Mouse (Mus musculus) small intestine, adult 2 months (tissue): ENCODE measurements at regions not wholly inside any gene's neighbourhood (a gene's known extent, or its start where the extent isn't known, plus 50 kb on each side); places are given as distances from the start of the nearest gene placed in this dataset.

Experiments used
- H3K27ac ChIP-seq: fragments of 200-500 bp; 2 replicates; pipeline ENCODE4 v1.5.1; 2012; ENCODE audit warnings: low read depth, low read length, control low read depth, inconsistent platforms; ENCODE audit not compliant: insufficient read depth
- H3K27me3 ChIP-seq: fragments of 200-500 bp; 2 replicates; pipeline ENCODE4 v1.6.1; 2012; ENCODE audit warnings: mild to moderate bottlenecking, moderate library complexity, low read length, inconsistent platforms; ENCODE audit not compliant: control insufficient read depth, insufficient read depth
- H3K36me3 ChIP-seq: fragments of 200-500 bp; 2 replicates; pipeline ENCODE4 v1.6.1; 2012; ENCODE audit warnings: mild to moderate bottlenecking, low read length, control low read depth, inconsistent platforms; ENCODE audit not compliant: control insufficient read depth, insufficient read depth
- H3K4me1 ChIP-seq: fragments of 200-500 bp; 2 replicates; pipeline ENCODE4 v1.6.1; 2012; ENCODE audit warnings: low read length, inconsistent platforms, mixed read lengths; ENCODE audit not compliant: control insufficient read depth, insufficient read depth, insufficient read length
- H3K4me3 ChIP-seq: fragments of 200-500 bp; 2 replicates; pipeline ENCODE4 v1.5.1; 2012; ENCODE audit warnings: low read depth, mild to moderate bottlenecking, control low read depth, inconsistent platforms, low read length, moderate library complexity
- CTCF ChIP-seq: fragments of 200-500 bp; IDR thresholded peaks from 2 replicates; pipeline ENCODE4 v1.5.1; 2012; ENCODE audit warnings: low read depth, mild to moderate bottlenecking, control low read depth, inconsistent platforms, low read length, moderate library complexity, mixed read lengths; ENCODE audit not compliant: insufficient replicate concordance, insufficient read length; ENCODE audit errors: extremely low read depth
- POLR2A ChIP-seq: fragments of 200-500 bp; IDR thresholded peaks from 2 replicates; pipeline ENCODE4 v1.6.1; 2012; ENCODE audit warnings: low read depth, mild to moderate bottlenecking, control low read depth, inconsistent platforms, low read length, moderate library complexity
- WGBS: fragments of 180-500 bp; shearing (Covaris S2); methylation state at CpG from one replicate; pipeline ENCODE4 v1.1.7; 2018; 5-methylcytosine and 5-hydroxymethylcytosine counted together

DNA sequence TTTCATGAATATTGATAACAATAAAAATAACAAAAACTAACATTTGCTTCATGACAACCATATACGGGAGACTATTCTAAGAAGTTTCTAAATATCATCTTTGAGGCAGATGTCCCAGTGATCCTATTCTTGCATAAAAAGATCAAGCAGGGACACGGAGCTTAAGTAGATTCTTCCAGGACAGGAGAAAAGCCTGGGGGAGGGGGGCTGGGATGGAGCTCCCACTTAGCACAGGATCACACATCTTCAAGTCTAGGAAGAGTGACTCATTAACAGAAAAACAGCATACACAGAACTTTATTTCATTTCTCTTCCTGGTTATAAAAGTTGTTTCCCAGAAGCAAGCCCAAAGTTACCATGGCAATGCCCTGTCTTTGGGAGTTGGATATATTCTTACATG lies 93.6 kb downstream of the Gm815 start:
- Histone ChIP-seq H3K27me3 (no peaks in the 10 kb centered on the region), H3K4me1 (no peaks in the 10 kb centered on the region), H3K4me3 (no peak overlapping the region), H3K36me3 (no peaks in the 10 kb centered on the region), H3K27ac (no peak overlapping the region)
- TF ChIP-seq POLR2A (no peak), CTCF (no peak)
- WGBS, result 65% methylated on average over 2 of the region's 2 CpGs

GRCm38 (mm10) chr19:26986672-26987071 lies 101.0 kb downstream of the Gm815 start:
- no peak overlapping the region for H3K4me3 ChIP-seq
- no peaks in the 10 kb centered on the region for H3K27me3 ChIP-seq
- TF ChIP-seq CTCF (no peak), POLR2A (no peak)
- H3K36me3 ChIP-seq, result no peaks in the 10 kb centered on the region
- 97% methylated on average over 1 of the region's 1 CpGs for WGBS
- H3K27ac ChIP-seq, result no peak overlapping the region
- no peaks in the 10 kb centered on the region for H3K4me1 ChIP-seq

DNA sequence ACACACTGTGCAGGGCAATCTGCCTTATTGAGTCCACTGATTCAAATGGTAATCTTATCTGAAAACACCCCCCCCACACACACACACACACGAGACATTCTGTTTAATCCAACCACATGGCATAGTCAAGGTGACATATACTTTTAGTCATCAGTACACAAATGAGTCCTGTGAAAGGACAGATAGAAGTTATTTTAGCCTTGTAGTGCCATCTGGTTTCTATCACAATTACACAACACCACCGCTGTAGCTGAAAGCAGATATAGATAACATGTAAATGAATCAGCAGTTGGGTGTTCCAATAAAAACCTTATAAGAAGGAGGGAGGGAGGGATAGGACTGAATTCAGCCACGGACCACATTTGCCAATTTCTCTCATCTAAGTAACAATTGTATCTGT lies 101.5 kb downstream of the Gm815 start:
- 37% methylated on average over 3 of the region's 3 CpGs for WGBS
- H3K4me1 ChIP-seq, result no peaks in the 10 kb centered on the region
- TF ChIP-seq CTCF (no peak), POLR2A (no peak)
- no peak overlapping the region for H3K27ac ChIP-seq
- H3K4me3 ChIP-seq, result no peak overlapping the region
- H3K27me3 ChIP-seq, result no peaks in the 10 kb centered on the region
- H3K36me3 ChIP-seq, result no peaks in the 10 kb centered on the region

DNA sequence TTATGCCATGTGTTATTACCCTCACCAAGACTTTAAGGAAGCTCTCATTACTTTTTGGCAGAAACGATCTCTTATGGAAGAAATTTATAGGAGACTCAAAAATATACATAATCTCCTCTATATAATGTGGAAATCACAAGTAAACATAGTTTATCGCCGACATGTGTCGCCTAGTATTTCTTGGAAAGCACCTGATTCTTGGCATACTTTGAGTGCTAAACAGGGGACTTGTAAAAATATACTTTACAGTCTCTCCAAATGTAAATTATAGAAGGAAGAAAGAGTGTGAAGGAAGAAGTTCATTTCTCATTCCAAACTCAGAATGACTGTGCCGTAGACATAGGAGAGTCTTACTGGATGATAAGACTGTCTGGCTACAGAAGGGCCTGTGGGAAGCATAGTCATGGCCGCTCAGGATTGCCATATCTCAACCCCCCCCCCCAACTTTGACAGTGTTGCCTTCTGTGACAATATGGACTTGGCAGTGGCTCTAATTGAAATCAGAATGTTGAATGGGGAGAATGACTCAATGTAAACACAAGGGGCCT lies 102.3 kb downstream of the Gm815 start:
- no peaks in the 10 kb centered on the region for H3K36me3 ChIP-seq
- TF ChIP-seq CTCF (no peak), POLR2A (no peak)
- 83% methylated on average over 6 of the region's 6 CpGs for WGBS
- H3K4me3 ChIP-seq, result no peak overlapping the region
- no peak overlapping the region for H3K27ac ChIP-seq
- no peaks in the 10 kb centered on the region for H3K4me1 ChIP-seq
- no peaks in the 10 kb centered on the region for H3K27me3 ChIP-seq

DNA sequence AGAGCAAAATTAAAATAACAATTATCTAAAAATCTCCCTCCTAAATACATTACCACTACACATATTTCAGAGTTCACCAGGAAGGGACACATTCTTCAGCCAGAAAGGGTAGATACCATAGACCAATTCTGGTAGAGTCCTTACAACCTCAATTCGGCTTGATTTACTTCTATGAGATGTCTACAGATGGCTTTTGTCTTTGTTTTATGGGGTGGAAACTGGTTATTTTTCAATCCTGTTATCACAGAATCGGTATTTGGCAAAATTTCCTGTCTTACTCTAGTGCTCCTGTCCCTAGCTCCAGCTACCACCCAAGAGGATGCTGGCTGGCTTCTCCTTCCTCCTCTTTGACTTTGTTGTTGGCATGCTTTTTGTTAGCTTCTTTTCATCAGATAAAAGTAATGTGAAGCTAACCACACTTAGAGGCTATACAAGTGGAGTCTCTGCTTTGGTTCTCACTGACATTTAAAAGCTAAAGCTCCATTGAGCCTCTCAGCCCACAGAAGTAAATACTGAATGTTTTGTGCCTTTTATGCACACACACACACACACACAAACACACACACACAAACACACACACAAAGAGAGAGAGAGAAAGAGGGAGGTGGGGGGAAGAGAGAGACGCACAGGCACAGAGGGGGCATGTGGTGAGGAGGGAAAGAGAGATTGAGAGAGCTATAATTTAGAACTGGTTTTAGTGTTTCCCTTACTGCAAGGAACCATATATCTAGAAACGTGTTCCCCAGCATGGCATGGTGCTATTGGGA lies 109.1 kb downstream of the Gm815 start:
- no peak overlapping the region for H3K27ac ChIP-seq
- TF ChIP-seq CTCF, result no peak
- TF ChIP-seq POLR2A, result no peak
- H3K4me1 ChIP-seq, result no peaks in the 10 kb centered on the region
- no peaks in the 10 kb centered on the region for H3K36me3 ChIP-seq
- no peak overlapping the region for H3K4me3 ChIP-seq
- WGBS, result 69% methylated on average over 4 of the region's 4 CpGs
- no peaks in the 10 kb centered on the region for H3K27me3 ChIP-seq

DNA sequence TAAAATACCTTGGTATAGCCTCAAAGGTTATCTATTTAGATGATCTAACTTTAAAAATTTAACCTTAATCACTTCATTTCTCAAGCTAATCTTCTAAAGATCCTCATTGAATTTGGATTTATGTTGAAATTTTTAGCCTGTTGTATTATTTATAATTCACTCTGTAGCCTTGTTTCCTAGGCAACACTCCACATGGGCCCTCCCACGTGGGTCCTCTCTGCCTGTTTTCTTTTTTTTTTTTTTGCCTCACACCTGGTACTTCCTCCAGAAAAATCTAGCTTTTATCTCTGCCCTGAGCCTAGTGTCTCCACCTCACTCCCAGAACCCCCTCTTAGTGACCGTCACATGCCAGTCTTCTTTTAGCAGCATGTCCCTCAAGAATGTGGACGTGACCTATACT lies 113.9 kb downstream of the Gm815 start:
- TF ChIP-seq CTCF (no peak), POLR2A (no peak)
- H3K27ac ChIP-seq, result no peak overlapping the region

DNA sequence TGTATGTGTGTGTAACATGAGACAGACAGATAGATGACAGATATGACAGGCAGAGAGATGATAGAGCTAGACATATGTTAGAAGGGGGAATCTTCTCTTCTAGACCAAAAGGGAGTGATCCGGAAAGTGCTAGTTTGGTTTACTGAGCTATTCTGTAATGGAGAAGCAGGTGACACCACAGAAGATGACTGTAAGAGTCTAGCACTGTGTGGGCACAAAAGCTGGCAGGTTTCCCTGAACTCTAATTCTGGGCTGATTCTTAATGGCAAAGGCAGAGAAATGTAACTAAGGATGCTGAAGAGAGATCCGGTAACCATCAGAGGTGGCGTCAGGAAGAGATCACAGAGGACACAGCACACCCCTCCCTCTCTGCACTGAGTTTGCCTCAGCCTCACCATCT lies 136.2 kb downstream of the Gm815 start:
- TF ChIP-seq POLR2A, result no peak
- TF ChIP-seq CTCF, result no peak
- Histone ChIP-seq H3K27me3 (no peaks in the 10 kb centered on the region), H3K4me3 (no peak overlapping the region), H3K4me1 (no peaks in the 10 kb centered on the region), H3K27ac (no peak overlapping the region), H3K36me3 (no peaks in the 10 kb centered on the region)
- WGBS, result 88% methylated on average over 3 of the region's 3 CpGs

More for the DNA sequence above, 113.9 kb downstream of the Gm815 start:
- H3K36me3 ChIP-seq, result no peaks in the 10 kb centered on the region
- WGBS, result 59% methylated on average over 3 of the region's 3 CpGs
- no peak overlapping the region for H3K4me3 ChIP-seq
- no peaks in the 10 kb centered on the region for H3K27me3 ChIP-seq
- H3K4me1 ChIP-seq, result no peaks in the 10 kb centered on the region

- Histone ChIP-seq H3K36me3 (no peaks in the 10 kb centered on the region), H3K27me3 (no peaks in the 10 kb centered on the region), H3K4me3 (no peak overlapping the region), H3K27ac (no peak overlapping the region), H3K4me1 (no peaks in the 10 kb centered on the region)
- 61% methylated on average over 5 of the region's 5 CpGs for WGBS
- no peak for TF ChIP-seq POLR2A
- TF ChIP-seq CTCF, result no peak
Measured at GRCm38 (mm10) chr19:27022917-27023316, 137.2 kb downstream of the Gm815 start.
